Mouse (Mus musculus): ENCODE measurements around the gene Olfr424.

Olfr424 gene

GRCm38 (mm10) chr1:174131217-174131616 is at the start of gene Olfr424:
Olfr424 (plus strand) TSS chr1:174131517.
- no peak for DNase-seq (ENCODE audit: low spot score)

GRCm38 (mm10) chr1:174084031-174084430 is 47.3 kb upstream of the Olfr424 start, which contains the start of gene Olfr429:
Olfr429 (plus strand) TSS chr1:174084331.
- no peak for DNase-seq (ENCODE audit: low spot score)

- no peak for DNase-seq (ENCODE audit: low spot score)
These were observed 34.7 kb upstream of the Olfr424 start, which contains the start of gene Olfr427 for GRCm38 (mm10) chr1:174096591-174096990. Olfr427 (plus strand) TSS chr1:174096891.

GRCm38 (mm10) chr1:174103735-174104134 is 27.6 kb upstream of the Olfr424 start:
- DNase-seq (ENCODE audit: low spot score), result no peak

- no peak for DNase-seq (ENCODE audit: low spot score)
These were observed 10.3 kb upstream of the Olfr424 start, which contains the start of gene Olfr231 for GRCm38 (mm10) chr1:174121062-174121461. Olfr231 (minus strand) TSS chr1:174121162.

GRCm38 (mm10) chr1:174131999-174132398 is 682 bp downstream of the Olfr424 start:
- DNase-seq (ENCODE audit: low spot score), result no peak

- no peak for DNase-seq (ENCODE audit: low spot score)
These were observed 10.1 kb downstream of the Olfr424 start for GRCm38 (mm10) chr1:174141384-174141783.

- DNase-seq (ENCODE audit: low spot score), result no peak
These were observed 15.4 kb downstream of the Olfr424 start for GRCm38 (mm10) chr1:174146696-174147095.

- no peak for DNase-seq (ENCODE audit: low spot score)
These were observed 18.0 kb downstream of the Olfr424 start for GRCm38 (mm10) chr1:174149289-174149688.

GRCm38 (mm10) chr1:174155333-174155732 is 24.0 kb downstream of the Olfr424 start, which contains the start of gene Olfr420:
Olfr420 (plus strand) TSS chr1:174155633.
- no peak for DNase-seq (ENCODE audit: low spot score)

- DNase-seq (ENCODE audit: low spot score), result no peak
These were observed 26.3 kb downstream of the Olfr424 start for GRCm38 (mm10) chr1:174157622-174158021.

GRCm38 (mm10) chr1:174158512-174158911 is 27.2 kb downstream of the Olfr424 start:
- DNase-seq (ENCODE audit: low spot score), result no peak

- no peak for DNase-seq (ENCODE audit: low spot score)
These were observed 27.8 kb downstream of the Olfr424 start for GRCm38 (mm10) chr1:174159095-174159494.

- DNase-seq (ENCODE audit: low spot score), result no peak
These were observed 37.7 kb downstream of the Olfr424 start for GRCm38 (mm10) chr1:174169024-174169423.

GRCm38 (mm10) chr1:174170706-174171501 is 39.6 kb downstream of the Olfr424 start:
- DNase-seq (ENCODE audit: low spot score), result no peak

- no peak for DNase-seq (ENCODE audit: low spot score)
These were observed 40.2 kb downstream of the Olfr424 start for GRCm38 (mm10) chr1:174171537-174171936.

- no peak for DNase-seq (ENCODE audit: low spot score)
These were observed 41.3 kb downstream of the Olfr424 start, which contains the start of gene Spta1 for GRCm38 (mm10) chr1:174172605-174173004. Spta1 (plus strand) TSS chr1:174172776.
